Mouse (Mus musculus): ENCODE results near the gene Zfp827. TPM values are rescaled to one million over a fixed set of nuclear protein-coding genes. Genes with fewer than 3 reads are reported as not detected.
A peak's percentile ranks its signal among the peaks of the same experiment; 100 is the strongest.

Zfp827 gene
- polyA plus RNA-seq, 2 experiments from 2014 or later = 4.5 to 6.7 TPM

DNA sequence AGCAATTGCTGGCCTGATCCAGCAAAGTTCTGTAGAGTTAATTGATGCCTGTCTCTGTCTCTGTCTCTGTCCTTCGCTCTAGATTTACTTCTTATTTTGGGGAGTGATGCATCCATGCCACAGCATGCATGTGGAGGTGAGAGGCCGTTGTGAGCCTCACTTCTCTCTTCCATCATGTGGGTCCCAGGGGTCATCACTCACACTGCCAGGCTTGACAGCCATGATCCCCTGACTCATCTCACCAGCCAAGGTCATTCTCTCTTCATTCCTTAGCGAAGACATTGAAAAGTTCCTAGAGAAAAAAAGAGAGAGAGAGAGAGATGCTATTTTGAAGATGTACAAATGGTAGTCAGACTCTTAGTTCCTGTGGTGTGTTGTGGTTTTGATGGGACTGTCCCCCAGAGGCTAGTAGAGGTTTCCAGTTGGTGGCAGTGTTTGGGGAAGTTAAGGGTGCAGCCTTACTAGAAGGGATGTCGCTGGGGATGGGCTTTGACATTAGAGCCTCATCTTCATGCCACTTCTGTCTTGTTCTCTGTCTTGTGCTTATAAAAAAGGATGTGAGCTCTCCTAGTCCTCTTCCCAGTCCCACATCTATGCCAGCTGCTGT, 133.0 kb downstream of the Zfp827 start:
- ATAC-seq = peak; percentile 97

DNA sequence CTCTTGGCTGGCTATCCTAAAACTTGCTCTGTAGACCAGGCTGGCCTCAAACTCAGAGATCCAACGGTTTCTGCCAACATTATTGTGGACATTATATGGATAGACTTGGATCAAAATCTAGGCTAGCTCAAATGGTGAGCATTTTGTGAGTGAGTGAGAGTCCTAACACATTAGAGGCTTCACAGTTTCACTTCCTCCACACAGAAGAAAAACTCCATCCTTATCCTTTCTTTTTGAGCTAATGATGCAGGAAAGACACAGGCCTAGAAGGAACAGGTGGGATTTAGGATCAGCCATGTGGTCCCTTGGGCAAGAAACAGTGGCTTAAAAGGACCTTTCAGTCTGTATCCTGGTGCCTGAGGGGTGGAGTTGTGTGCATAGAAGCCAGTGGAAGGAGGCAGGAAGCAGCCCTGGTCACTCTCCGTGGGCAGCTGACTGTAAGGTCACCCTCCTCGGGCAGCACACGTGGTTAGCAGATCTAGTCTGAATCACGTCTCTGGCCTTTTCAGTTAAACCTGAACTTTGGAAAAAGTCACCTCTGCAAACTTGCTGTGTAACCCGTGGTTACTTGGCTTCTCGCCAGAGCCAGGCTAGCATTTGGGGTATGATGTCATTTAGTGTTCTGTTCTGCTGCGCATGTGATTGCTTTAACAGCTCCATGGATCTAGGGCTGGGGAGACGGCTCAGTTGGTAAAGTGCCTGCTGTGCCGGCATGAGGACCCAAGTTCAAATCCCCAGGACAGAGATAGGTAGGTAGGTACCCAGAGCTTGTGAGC, 134.5 kb downstream of the Zfp827 start:
- ATAC-seq = peak; percentile 19

DNA sequence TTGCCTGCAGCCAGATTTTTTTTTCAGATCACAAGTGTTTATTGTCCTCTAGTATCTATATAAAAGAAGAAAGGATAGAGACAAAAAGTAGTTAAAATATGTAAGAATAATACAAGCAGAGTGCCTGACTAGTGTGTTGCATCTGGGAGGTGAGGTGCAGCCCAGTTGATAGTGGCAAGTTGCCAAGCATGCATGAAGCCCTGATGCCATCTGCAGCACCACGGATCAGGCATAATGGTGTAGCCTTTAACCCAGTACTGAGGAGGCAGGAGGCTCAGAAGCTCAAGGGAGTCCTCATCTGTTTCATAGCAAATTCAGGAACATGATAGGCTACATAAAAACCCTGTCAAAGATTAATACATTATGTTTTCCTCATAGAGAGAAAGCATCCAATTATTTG, 136.1 kb downstream of the Zfp827 start:
- no peak for ATAC-seq

DNA sequence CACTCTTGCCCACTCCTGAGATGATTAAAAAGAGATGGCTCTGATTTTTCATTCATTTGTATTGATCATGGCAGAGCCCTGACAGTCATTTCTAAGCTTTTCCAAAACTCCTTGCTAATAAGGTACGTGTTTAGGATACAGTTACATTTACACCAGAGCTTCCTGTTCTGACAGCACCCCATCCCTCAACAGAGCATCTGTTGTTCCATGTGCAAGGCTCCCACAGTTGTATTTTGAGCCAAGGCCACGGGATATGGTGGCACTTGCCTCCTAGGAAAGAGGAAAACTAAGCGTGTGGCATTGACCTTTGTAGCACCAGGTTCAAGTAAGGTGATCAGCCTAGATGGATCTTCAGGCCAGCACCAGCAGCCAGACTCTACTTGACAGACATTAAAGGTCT, 137.0 kb downstream of the Zfp827 start:
- ATAC-seq = no peak

DNA sequence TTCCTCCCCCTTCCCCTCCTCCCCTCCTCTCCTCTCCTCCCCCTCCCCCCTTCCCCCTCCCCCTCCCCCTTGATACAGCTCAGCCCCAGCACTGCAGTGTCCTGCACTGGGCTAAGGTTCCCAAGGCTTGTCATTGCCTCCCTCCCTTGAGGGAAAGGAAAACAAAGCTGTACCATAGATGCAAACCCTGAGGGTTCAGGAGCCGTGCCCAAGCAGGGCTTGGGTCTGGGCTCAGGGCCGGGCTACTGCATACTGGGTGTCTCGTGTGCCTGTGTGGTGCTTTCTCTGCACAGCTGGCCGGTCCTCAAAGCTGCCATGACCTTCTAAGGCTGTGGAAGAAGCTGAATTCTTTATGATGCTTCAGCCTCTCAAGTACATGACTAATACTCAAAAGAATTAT, 145.4 kb downstream of the Zfp827 start:
- ATAC-seq = no peak

DNA sequence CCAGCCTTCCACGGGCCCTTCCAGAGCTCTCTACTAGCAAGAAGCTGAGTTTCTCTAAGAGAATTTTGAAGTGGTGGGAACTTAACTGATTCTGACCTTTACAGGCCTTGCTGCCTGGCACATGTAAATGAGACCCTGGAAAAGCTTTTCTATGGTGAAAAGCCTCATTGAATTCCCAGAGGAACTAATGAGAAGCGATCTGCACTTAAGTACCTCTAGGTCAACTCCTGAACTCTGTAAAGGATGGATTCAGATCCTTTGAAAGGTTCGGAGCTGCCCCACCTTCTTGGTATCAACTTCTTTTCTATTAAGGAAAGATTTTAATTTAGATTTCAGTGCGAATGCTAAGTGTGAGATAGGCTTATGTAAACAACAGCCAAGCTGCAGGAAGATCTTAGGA, 147.8 kb downstream of the Zfp827 start:
- ATAC-seq = no peak

DNA sequence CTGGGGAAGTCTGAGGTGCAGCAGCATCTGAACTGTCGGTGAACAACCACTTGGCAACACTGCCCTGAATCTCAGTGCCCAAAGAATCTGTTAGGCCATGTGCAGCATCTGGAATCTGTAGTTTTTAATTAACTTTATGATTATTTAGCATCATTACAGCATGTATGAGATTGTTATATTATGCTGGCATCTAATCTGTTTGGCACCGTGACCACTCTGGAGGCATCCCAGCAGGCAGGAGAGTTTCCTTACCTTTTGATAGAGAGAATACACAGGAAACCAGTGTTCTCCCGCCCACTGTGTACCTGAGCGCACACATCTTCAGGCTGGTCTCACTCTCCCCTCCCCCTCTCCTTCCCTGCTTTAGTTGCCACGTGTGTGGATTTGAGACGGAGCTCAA, 151.4 kb downstream of the Zfp827 start:
- no peak for ATAC-seq

DNA sequence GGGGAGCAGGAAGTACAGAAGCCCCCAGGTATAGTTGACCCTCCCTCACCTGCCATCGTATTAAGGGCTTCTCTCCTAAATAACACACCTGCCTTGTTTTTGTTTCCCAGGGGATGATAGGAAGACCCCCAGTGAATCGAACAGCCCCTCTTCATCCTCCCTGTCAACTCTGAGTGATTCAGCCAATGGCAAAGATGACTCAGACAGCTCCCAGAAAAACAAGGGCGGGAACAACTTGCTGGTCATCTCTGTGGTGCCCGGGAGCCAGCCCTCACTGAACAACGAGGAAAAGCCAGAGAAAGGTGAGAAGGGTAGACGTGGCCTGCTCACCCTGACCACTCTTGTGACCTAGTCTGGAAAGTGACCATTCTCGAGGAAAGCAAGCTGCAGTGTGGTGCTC, 157.3 kb downstream of the Zfp827 start:
- no peak for ATAC-seq

DNA sequence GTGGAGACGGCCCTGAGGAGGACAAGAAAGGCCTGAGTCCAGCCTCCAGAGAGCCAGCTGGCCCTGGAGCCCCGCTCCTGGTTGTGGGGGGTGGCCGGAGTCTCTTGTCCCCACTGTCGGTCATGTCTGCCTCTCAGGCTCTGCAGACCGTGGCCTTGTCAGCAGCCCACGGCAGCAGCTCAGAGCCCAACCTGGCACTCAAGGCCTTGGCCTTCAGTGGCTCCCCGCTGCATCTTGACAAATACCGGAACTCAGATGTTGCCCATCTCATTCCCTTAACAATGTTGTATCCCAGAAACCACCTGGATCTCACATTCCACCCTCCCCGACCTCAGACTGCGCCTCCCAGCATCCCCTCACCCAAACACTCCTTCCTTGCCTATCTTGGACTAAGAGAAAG, 161.8 kb downstream of the Zfp827 start:
- no peak for ATAC-seq

DNA sequence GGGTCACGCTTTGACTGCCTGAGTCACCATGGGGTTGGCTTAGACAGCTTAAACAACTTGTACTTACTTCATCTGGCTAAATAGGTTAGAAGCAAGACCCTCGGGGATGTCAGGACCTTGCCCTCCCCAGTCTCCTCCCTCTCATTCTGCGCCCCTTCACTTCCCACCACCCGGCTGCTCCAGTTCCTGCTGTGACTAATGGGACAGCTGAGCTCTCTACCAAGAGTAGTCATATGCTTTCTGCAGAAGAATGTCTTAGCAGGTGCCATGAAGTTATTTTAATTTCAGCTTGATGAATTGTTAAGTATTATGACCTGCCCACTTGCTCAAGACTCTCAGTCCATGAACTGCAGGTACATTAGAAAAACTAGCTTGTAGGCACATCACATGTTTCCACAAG, 168.2 kb downstream of the Zfp827 start:
- no peak for ATAC-seq

DNA sequence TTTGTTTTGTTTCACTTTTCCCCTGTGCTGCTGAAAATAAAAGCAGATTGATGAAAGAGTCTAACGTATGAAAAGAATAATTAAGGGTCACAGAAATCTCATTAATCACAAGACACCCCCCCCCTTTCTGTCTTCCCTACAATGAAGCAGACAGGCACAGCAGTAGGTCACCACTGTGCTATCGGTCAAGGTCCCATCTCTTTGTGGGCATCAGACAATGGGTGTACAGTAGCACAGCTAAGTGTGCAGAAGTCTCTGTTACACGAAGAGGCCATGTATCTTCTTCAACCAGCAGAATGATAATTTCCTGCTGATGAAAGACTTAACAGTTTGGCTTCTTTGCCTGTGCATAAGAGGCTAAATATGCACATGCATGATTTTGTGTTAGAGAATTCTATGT, 170.4 kb downstream of the Zfp827 start:
- ATAC-seq = no peak

DNA sequence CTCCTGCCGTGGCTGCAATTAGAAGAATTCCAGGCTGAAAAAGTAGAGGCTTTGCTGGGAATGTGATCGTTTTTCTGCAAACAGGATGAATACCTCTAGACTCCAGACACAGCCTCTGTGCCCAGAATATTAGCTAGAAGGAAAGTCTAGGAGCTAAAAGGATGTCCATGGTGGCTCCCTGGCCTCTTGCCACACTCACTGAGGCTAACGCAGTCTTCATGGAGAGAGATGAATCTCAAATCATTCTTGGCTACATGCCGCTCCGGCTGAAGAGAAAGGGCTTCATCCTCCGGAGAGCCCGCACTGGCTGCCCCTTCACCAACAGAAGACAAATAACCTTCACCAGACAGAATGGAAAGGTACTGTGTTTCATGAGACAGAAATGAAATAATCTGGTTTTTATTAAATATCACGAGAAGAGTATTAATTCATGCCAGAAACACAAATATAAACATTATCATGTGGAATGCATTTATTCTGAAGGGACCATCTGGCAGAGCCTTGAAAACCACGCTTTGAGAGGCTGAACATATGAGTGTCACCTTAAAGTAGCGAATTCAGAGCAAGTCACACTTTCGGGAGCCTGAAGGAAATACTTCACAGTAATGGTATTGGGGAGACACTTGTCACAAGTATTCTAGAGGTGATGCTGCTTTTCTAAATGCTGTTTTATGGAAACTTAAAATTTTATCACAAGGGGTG, 173.4 kb downstream of the Zfp827 start:
- no peak for ATAC-seq

DNA sequence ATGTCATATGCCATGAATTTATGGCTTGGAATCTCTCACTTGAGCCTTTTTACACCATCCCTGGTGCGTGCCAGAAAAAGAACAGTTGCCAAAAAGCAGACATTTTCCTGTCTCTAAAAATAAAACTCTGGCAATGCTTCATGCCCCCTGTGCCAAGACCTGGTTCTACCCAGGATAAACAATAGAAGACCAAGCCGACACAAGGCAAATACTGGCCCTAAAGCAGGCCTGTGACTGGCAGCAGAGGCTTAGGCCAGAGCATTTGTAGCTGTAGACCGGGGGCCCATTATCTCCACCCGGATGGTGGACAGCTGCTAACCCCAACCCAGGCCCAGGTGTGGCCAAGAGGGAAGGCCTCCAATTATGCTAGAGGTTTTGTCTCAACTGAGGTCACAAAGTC, 178.7 kb downstream of the Zfp827 start:
- ATAC-seq = no peak

DNA sequence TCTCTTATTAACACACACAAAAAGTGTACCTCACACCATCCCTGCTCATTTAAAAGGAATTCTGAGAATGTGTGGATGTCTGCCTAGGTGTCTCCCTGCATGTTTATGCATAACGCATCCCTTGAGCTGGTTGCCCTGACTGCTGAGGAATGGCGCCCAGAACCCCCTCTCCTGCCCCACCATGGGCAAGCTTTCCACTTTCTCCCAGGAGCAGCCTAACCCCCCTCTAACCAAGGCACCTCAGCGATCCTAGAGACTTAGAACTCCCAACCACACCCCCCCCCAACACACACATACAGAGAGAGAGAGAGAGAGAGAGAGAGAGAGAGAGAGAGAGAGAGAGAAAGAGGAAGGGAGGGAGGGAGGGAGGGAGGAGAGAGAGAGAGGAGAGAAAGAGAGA, 179.9 kb downstream of the Zfp827 start:
- no peak for ATAC-seq

DNA sequence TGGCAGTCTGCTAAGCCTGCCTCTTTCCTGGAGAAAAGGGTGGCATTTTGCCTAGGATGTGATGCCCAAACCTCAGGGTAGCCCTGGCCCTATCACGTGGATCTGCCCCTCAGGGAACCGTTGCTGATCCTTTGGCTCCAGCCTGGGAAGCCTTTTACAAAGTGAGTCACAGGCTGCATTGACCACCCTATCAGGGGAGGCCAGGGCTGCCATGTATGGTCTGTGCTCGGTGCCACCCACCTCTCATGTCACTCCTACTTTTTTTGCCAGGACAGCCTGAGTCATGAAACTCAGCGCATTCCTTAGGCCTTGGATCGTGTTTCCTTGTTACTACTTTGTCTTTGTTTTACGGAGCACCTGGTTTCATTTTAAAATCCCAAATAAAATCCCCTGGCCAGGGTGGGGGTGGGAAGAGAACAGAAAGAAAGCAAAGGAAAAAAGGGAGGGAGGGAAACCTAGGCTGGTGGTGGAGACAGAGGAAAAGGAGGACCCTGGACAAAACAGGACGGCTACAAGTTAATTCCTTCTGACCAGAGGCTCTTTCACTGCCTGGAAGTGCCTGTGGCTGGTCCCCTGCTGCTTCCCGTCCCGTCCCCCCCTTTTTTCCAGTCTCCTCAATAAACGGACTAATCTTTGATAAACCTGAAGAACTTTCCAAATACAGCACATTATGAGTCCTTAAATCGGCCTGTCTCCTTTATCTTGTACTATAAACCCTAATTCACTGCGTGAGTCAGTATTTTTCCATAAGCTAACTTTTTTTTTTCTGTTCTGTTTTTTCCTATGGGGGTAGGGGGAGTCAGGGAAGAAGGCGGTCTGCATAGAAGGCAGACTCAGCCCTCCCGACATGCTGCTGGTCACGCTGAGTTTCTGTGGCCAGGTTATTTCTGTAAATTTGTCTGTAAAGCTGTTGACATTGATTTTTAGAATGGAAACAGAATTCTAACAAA, 180.7 kb downstream of the Zfp827 start:
- ATAC-seq = no peak

DNA sequence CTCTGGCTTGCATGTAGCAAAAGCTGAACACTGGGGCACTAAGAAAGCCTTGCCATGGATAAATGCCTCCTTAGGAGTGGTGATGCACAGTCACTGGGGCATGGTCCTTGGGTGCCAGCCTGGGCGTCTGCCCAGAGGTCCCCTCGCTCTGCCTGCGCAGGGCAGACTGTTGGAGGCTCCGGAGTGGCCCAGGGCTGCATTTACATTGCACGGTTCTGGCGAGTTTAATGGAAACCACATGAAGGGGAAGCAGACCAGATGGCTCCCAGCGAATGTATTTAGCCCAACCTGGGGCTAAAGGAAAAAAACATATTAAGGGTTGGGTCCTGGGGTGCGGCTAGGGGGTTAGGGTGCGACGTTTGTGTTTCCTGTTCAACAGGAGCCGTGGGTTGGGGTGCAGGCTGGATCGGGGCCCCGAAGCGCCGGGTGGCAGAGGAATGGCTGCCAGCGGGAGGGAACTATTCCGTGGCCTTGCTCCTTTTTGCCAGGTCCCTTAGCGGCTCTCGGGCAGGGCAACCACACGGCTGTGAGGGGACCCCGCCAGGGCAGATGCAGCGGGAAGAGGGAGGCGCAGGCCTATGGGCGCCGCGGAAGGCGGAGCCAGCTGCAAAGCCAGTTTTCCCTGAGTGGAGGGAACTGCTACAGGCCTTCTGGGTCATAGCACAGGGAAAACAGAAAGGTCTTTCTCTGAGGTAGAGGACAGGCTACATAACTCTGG, 181.6 kb downstream of the Zfp827 start:
- peak; percentile 47 for ATAC-seq

DNA sequence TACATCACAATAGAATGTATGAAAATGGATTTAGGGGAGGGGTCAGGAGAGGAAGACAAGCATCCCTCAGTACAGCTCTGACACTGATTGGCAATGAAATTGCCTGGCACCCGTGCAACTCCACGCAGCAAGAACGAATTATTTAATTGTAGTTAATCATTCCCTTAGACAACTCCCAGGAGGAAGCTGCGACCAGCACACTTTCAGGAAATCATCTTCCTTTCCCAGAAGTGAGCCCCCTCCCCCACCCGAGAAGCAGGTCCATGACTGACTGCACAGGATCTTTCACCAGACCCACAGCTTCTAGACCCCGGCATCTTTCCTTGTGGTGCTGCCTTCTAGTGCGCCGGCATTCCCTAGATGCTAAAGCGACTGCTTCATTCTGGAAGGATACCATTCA, 183.4 kb downstream of the Zfp827 start:
- ATAC-seq = no peak

DNA sequence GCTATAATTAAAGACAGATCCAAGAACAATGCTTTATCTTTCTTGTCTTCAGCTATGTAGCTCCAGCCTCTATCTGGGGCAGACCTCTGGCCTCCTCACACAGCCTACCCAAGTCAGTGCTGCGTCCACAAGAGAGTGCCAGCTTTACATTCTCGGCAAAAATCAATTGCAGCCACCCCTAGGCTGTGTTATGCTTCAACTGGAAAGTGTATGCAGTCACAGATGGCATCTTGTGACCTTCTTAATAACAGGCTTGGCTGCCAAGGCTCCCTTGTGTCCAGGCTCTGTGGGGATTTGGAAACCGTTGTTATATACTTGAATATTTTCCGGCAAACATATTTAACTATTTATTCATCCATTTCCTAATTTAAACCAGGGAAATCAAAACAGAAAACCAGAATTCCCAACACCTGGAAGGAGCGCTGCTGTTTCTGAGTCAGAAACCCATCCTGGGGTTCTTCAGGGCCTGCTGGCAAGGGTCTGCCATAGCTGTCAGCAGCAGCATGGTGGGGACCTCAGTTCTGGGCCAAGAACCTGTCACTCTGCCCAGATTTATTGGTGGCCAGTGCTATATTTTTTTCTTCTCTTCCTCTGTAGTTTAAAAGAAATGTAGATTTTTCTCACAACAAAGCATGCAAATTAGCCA, 194.0 kb downstream of the Zfp827 start:
- ATAC-seq = no peak

DNA sequence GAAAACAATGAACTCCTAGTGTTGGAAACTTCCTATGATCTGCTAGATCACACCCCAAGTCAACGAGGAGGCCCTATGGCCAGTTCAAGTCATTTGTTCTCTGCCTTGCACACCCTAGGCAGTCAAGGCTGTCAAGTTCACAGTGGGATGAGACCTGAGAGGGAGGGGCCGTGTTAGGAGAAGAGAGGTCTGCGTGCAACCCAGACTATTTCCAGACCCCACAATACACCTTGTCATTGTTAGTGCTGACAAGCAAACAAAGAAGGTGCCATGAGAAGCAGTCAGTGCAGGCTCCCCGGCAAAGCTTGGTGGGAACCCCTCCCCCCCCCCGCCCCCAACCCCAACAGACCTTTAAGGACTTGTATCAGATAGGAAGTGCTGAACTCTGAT, 194.5 kb downstream of the Zfp827 start:
- no peak for ATAC-seq

DNA sequence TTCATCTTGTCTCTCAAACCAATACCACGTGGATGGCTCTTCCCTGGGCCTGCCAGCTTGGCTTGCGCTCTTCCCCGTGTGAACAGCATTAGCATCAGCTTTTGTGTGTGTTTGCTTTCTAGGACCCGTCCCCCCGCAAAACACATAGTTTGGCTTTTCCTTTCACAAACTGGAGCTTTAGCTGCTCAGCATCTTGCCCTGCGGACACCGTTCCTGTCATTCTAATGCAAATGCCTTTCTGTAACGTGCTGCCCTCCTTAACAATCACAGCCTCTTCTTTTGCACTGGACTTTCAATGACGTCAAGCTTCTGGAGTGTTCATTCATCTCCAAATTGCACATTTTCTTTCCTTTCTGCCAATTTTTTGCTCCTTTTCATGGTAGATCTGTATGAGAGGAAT, 196.1 kb downstream of the Zfp827 start:
- no peak for ATAC-seq

DNA sequence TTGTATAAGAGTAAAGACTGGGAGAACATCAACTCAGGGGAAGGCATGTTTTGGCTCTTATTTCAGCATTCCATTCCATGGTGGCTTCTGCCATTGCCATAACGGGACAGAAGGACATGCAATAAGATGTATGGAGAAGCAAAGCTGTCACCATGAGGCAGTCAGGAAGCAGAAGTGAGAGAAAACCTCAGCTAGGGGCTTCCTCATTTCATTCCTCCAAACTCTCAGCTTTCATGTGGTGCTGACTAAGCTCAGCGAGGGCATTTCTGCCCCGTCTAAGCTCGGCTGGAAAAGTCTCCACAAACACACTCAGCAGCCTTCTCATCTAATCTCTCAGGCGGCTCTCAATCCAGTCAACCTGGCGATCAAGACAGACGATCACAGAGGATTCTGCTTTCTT, 197.3 kb downstream of the Zfp827 start:
- ATAC-seq = no peak

DNA sequence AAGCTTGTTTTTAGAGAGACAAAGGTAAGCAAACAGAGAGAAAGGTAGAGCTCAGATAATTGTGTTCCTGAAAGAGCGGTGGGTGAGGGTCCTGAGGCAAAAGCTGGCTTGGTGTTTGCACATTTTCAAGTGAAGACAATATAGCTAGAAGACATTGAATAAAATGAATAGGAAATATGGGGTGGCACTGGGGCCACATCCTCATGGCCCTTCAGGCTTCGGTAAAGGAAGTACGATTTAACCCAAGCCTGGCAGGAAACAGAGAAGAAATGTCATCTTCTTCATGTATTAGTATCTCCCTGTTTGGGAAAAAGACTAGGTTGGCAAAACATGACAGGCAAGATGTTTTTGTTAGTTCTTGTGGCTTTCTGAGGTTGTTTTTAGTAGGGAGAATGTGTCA, 197.8 kb downstream of the Zfp827 start:
- ATAC-seq = no peak
